Mouse (Mus musculus): ENCODE measurements around the gene Zfp541. TPM values are rescaled to one million over a fixed set of nuclear protein-coding genes. Genes with fewer than 3 reads are reported as not detected.

Gene Zfp541
- total and polyA plus RNA-seq, 2 experiments from 2014 or later, result 0.15 to 0.33 TPM

DNA sequence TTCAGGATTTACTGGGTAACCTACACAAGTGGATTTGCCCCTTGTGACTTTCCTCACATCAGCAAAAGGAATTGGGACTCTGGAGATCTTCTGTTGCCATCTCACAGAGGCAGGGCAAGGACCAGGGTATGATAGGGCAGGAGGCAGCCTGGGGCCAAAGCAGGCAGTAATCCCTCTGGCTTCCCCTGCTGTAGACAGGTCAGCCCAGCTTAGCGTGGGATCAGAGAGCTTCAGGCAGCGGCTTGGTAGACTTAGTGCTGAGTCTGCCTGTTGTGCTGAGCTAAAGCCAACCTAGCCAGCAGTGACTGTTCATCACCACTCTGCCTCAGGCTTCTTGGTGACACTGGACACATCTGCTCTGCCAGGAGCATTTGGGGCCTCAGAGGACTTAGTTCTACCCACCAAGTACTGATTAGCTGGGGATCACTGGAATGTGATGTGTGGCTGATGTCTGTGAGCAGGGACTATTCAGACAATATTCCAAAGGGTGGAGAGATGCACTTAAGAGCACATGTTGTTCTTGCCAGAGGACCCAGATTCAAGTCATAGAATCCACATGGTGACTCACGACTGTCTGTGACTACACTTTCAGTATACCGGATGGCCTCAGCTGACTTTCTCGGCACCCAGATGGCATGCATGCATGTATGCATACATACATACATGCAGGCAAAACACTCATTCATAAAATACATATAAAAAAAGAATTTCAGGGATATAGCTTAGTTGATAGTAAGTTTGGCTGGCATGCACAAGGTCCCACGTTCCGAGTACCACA, 43.2 kb downstream of the Zfp541 start:
- Histone ChIP-seq H3K4me1 (ENCODE audit: insufficient read depth, low read length) (no peaks in the 10 kb centered on the region; the same call in 1 of the 2 replicates), H3K36me3 (ENCODE audit: insufficient read depth, low read length) (peaks cover 51% of the 10 kb centered on the region), H3K27me3 (ENCODE audit: insufficient read depth, low read length) (no peaks in the 10 kb centered on the region), H3K4me2 (ENCODE audit: low read depth, low read length, poor library complexity, severe bottlenecking) (no peak overlapping the region), H3K4me3 (ENCODE audit: low read depth, low read length) (no peak overlapping the region), H3K27ac (ENCODE audit: low read depth, low read length) (no peak overlapping the region), H3K9ac (replicated peaks; ENCODE audit: low read length, poor library complexity, severe bottlenecking) (0 out of 2 replicates have a peak overlapping the region, but pooled peaks have one; percentile 4), H3K9me3 (ENCODE audit: low read length) (no peaks in the 10 kb centered on the region)
- WGBS, result 88% methylated on average over 7 of the region's 7 CpGs
- TF ChIP-seq CTCF (IDR thresholded peaks at IDR 0.05), result no peak
- ATAC-seq (ENCODE audit: low FRiP score) (no peak), DNase-seq (ENCODE audit: low spot score) (no peak)

DNA sequence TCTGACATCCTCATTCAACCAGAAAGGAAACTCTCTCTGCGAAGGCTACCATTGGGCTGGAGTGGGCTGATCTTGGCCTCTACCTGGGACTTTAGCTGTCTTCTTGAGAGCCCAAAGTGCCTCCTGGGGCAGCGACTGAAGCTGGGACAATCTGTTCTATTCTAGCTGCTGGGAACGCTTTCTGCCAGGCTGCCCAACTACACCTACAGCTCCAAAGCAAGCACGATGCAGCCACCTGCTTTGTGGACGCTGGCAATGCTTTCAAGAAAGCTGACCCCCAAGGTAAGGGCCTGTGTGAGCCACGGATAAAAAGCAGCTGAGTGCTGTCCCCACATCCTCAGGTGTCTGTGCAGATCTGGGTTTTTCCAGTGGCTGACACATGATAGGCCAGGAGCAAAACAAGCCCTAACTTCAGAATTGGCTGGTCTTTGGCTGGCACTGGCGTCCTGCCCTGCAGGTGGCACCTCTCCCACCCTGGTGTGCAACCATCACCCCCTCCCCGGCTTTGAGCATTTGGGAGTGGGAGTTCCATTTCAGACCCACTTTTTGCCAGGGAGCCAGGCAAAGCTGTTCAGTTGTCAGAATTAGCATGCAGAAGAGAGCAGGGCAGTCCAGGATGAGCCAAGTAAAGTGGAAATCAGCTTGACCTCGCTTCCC, 47.4 kb downstream of the Zfp541 start:
- Histone ChIP-seq H3K4me3 (ENCODE audit: low read depth, low read length) (no peak overlapping the region), H3K36me3 (ENCODE audit: insufficient read depth, low read length) (peaks cover 74% of the 10 kb centered on the region)

DNA sequence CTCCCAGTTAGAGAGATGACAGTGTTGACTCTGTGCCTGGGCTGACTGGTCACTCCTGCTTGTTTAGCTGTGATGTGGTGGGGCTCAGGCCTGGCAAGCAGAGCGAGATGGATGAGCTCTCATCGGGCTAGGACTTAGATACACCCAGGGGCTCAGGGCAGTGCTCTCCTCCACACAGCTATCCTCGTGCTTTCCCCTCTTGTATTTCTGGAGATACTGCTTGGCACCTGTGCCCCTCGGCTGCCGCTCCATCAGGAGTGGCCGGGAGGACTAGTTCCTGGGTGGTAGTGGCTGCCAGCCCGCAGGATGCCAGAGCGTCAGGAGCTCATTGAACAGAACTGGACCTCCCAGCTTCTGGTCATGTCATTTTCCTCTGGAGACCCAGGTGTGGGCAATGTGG, 48.5 kb downstream of the Zfp541 start:
- no peak overlapping the region for H3K4me2 ChIP-seq (ENCODE audit: low read depth, low read length, poor library complexity, severe bottlenecking)
- DNase-seq (ENCODE audit: low spot score) (no peak), ATAC-seq (ENCODE audit: low FRiP score) (no peak)
- H3K4me1 ChIP-seq (ENCODE audit: insufficient read depth, low read length), result no peaks in the 10 kb centered on the region
- no peaks in the 10 kb centered on the region for H3K9me3 ChIP-seq (ENCODE audit: low read length)
- WGBS, result 93% methylated on average over 8 of the region's 8 CpGs
- no peak overlapping the region for H3K4me3 ChIP-seq (ENCODE audit: low read depth, low read length)
- no peak overlapping the region for H3K27ac ChIP-seq (ENCODE audit: low read depth, low read length)
- no peak overlapping the region for H3K9ac ChIP-seq (replicated peaks; ENCODE audit: low read length, poor library complexity, severe bottlenecking)
- TF ChIP-seq CTCF (IDR thresholded peaks at IDR 0.05), result no peak
- peaks cover 77% of the 10 kb centered on the region for H3K36me3 ChIP-seq (ENCODE audit: insufficient read depth, low read length)
- no peaks in the 10 kb centered on the region for H3K27me3 ChIP-seq (ENCODE audit: insufficient read depth, low read length)

More for the DNA sequence above, 47.4 kb downstream of the Zfp541 start:
- DNase-seq (ENCODE audit: low spot score) (no peak), ATAC-seq (ENCODE audit: low FRiP score) (no peak)
- Histone ChIP-seq H3K4me2 (ENCODE audit: low read depth, low read length, poor library complexity, severe bottlenecking) (no peak overlapping the region), H3K9ac (replicated peaks; ENCODE audit: low read length, poor library complexity, severe bottlenecking) (no peak overlapping the region), H3K9me3 (ENCODE audit: low read length) (no peaks in the 10 kb centered on the region), H3K4me1 (ENCODE audit: insufficient read depth, low read length) (no peaks in the 10 kb centered on the region), H3K27ac (ENCODE audit: low read depth, low read length) (no peak overlapping the region), H3K27me3 (ENCODE audit: insufficient read depth, low read length) (no peaks in the 10 kb centered on the region)
- no peak for TF ChIP-seq CTCF (IDR thresholded peaks at IDR 0.05)
- 93% methylated on average over 9 of the region's 9 CpGs for WGBS

DNA sequence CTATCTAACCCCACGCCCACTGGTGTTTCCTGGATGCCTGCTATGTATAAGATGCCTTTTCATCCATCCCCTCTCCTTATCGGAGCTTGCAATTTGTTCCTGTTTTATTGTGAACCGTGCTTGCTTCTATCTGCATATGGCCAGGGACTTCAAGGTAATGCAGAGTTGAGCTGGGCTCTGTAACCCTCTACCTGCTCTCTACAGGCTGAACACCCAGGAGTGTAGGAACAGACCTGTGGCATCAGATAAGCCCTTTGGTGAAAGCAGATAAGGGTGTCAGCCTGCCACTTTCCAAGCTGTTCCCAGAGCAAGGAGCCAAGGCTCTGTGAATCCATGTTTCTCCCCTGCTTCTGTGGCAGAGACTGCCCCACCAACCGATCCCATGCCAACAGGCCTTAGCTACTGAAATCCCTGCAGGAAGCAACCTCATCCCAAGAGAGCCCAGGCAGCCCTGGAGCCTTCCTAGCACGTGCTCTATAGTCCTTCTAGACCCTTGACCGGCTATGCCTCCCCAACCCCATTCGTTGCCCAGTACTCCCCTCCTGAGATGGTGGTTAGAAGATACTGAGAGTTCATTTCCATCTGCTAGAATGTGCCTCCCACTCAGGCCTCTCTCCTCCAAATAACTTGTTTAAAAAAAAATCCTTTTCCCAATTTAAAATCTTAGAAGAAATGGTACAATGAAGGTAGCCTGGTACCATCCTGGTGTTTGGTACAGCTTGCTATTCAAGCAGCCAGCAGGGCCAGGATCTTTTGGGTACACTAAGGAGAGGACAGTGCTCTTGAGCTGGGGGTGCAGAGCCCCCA, 49.9 kb downstream of the Zfp541 start:
- no peaks in the 10 kb centered on the region for H3K4me1 ChIP-seq (ENCODE audit: insufficient read depth, low read length)
- 85% methylated on average over 7 of the region's 7 CpGs for whole genome bisulfite sequencing
- H3K4me2 ChIP-seq (ENCODE audit: low read depth, low read length, poor library complexity, severe bottlenecking), result no peak overlapping the region
- no peak for DNase-seq (ENCODE audit: low spot score)
- no peak for ATAC-seq (ENCODE audit: low FRiP score)
- H3K9me3 ChIP-seq (ENCODE audit: low read length), result no peaks in the 10 kb centered on the region
- H3K27me3 ChIP-seq (ENCODE audit: insufficient read depth, low read length), result no peaks in the 10 kb centered on the region
- no peak for TF ChIP-seq CTCF (IDR thresholded peaks at IDR 0.05)
- H3K36me3 ChIP-seq (ENCODE audit: insufficient read depth, low read length), result peaks cover 83% of the 10 kb centered on the region
- no peak overlapping the region for H3K27ac ChIP-seq (ENCODE audit: low read depth, low read length)
- no peak overlapping the region for H3K4me3 ChIP-seq (ENCODE audit: low read depth, low read length)
- H3K9ac ChIP-seq (replicated peaks; ENCODE audit: low read length, poor library complexity, severe bottlenecking), result no peak overlapping the region; the same call in 1 of the 2 replicates

DNA sequence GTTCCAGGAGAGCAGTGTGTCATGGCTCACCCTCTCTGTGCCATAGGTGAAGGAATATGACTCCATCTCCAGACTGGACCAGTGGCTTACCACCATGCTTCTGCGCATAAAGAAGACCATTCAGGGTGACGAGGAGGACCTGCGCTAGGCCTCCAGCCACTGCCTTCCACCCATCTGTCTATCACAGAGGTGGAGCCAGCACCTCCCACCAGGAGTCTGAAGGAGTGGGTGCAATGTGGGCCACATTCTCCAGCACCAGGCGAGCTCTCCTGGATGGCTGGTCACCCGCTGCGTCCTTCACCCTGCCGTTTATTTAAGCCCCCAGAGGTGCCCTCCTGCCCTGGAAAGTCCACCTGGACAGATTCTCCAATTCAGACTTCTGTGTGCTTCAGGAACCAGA, 54.8 kb downstream of the Zfp541 start:
- Histone ChIP-seq H3K4me2 (ENCODE audit: low read depth, low read length, poor library complexity, severe bottlenecking) (no peak overlapping the region), H3K9me3 (ENCODE audit: low read length) (no peaks in the 10 kb centered on the region), H3K4me1 (ENCODE audit: insufficient read depth, low read length) (peaks cover 6% of the 10 kb centered on the region; the same call in 1 of the 2 replicates), H3K36me3 (ENCODE audit: insufficient read depth, low read length) (peaks cover 59% of the 10 kb centered on the region), H3K9ac (replicated peaks; ENCODE audit: low read length, poor library complexity, severe bottlenecking) (no peak overlapping the region), H3K27me3 (ENCODE audit: insufficient read depth, low read length) (no peaks in the 10 kb centered on the region), H3K27ac (ENCODE audit: low read depth, low read length) (no peak overlapping the region), H3K4me3 (ENCODE audit: low read depth, low read length) (no peak overlapping the region)
- 94% methylated on average over 7 of the region's 7 CpGs for WGBS
- no peak for DNase-seq (ENCODE audit: low spot score)
- ATAC-seq (ENCODE audit: low FRiP score), result no peak
- TF ChIP-seq CTCF (IDR thresholded peaks at IDR 0.05), result no peak

Data from midbrain, postnatal 0 days (tissue).